Mouse (Mus musculus) left cerebral cortex, postnatal 25 days (tissue): ENCODE data around the gene Tsks. TPM values are rescaled to one million over a fixed set of nuclear protein-coding genes. Genes with fewer than 3 reads are reported as not detected.

Experiments
- DNase-seq, 2 experiments: peaks; one replicate each; pipeline ENCODE4 v3.0.0; 2022; ENCODE audit warnings: low spot score in 2 of 2, mixed read lengths in 1 of 2
- intact Hi-C: fragments of 180-260 bp; cut with DNase I; formaldehyde crosslinking; loops from one replicate; pipeline ENCODE4 v1.15.1; 2025
- total RNA-seq, 2 experiments: library from RNA; stranded (reverse); gene quantifications; 2 replicates each; pipeline ENCODE4 v1.2.3; 2021

Tsks gene
- total RNA-seq, 2 experiments from 2014 or later: 1.6 to 3.6 TPM

DNA sequence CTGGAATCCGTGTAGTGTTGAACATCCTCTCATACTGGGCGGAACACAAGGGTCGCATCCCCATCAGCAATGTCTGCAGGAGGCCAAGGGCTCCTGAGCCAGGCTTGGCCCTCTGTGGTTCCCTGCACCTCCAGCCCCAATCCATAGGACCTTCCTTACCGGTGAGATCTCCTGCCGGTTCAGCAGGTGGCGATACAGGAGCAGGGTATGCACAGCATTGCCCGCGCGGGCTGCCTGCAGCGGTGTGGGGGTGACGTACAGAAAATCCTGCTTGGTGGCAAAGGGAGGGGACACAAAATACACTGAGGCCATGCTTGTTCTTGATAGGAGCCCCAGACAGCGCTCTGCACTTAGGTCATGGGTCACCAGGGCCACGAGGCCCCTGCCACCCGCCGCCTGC, 23.6 kb downstream of the Tsks start:
- DNase-seq: no peak
- intact Hi-C loops: no loop called here

- peak; percentile 83 to 90 for DNase-seq
- intact Hi-C loops: no loop called here
Measured at GRCm38 (mm10) chr7:44970231-44970691, 27.3 kb downstream of the Tsks start.

GRCm38 (mm10) chr7:44971142-44971541, 28.1 kb downstream of the Tsks start:
- intact Hi-C loops: no loop called here
- DNase-seq: no peak

GRCm38 (mm10) chr7:44973415-44974130, 30.6 kb downstream of the Tsks start:
- intact Hi-C loops: no loop called here

DNA sequence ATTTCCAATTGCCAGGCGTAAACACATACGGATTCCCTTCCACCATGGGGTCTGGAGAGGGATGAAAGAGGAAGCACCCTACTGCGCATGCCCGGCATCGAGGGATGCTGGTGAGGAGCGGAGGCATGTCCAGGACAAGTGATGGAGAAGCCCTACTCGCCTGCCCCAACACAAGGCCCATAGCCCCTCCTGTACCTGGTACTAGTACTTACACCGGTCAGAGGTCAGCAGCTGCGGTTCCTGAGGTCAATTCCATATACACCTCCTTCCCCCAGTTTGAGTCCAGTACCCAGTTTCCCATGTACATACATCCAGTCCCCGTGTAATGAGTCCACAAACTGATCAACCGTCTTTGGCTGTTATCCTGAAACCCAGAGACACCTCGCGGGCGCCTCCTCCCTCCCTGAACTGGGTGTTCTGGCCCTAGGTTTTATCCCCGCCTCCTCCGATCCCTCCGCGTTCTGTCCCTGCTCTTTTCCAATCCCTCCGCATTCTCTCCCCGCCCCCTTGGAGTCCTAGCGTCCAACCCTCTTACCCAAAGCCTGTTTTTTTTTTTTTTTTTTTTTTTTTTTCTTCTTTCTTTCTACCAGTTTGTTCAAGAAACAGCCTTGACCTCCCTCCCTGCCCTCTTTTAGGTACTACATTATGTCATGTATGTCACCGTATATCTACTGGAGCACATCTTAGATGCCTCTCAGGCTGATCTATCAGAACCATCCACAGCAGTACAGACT, 31.5 kb downstream of the Tsks start, which contains the start of gene Cpt1c:
Gene Cpt1c, minus strand, starts transcription at position 469 of the 734 bp plus-strand sequence.
- peak; percentile 84 to 94 for DNase-seq
- intact Hi-C loops: no loop called here

More at GRCm38 (mm10) chr7:44973415-44974130, 30.6 kb downstream of the Tsks start:
- no peak for DNase-seq

- DNase-seq: peak in 1 of 2 experiments; percentile 30
- intact Hi-C loops: no loop called here
Measured at GRCm38 (mm10) chr7:44975117-44975419, 32.1 kb downstream of the Tsks start.

DNA sequence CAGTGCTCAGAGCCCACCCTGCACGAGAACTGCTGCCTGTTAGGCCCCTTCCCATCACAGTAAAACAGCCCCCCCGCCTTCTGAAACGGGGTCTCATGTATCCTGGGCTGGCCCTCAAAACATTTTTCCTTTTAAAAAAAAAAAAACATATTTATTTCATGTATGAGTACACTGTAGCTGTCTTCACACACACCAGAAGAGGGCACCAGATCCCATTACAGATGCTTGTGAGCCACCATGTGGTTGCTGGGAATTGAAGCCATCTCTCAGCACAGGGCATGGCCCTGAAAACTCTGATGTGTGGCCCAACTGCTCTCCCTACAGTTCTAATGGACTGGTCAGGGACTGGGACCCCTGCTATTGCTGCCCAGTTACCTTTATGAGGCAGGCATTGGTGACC, 35.3 kb downstream of the Tsks start:
- DNase-seq: no peak
- intact Hi-C loops: no loop called here

GRCm38 (mm10) chr7:44981539-44981938, 38.5 kb downstream of the Tsks start:
- no peak for DNase-seq
- intact Hi-C loops: no loop called here

DNA sequence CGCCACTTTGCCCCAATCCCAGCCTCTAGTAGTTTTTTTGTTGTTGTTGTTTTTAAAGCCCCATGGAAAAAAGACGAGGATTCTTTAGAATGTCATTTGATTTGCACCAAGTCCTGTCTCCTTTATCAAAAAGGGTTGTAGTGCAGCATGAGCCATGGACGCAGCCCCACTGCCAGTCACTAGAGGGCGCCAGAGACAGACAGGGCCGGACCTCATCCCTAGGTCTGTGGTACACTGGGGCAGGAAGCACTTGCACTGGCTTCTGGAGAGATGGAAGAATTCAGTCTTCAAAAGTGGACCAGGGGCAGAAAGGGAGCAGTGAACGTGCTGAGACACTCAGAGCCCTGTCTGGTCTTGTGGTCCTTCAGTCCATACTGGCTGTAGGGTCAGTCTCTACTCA, 40.1 kb downstream of the Tsks start:
- DNase-seq: peak; percentile 78 to 89
- intact Hi-C loops: no loop called here

- no peak for DNase-seq
- intact Hi-C loops: no loop called here
Measured at GRCm38 (mm10) chr7:44983944-44984832, 41.2 kb downstream of the Tsks start.

DNA sequence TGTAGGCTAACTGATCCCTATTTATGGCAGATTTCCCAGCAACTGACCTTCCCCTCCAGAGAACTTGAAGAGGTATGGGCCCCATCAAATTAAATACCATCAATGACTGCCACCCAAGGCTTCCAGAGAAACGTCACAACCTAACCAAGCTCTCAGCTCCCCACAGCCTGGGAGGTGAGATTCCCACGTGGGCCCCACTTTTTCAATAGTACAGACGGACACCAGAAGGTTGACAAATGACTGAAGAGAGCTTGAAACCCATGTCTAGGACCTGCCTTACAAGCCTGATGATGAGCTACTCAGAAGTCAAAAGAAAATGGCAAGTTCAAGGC, 41.8 kb downstream of the Tsks start:
- intact Hi-C loops: no loop called here
- no peak for DNase-seq

- peak; percentile 47 to 62 for DNase-seq
- intact Hi-C loops: no loop called here
Measured at GRCm38 (mm10) chr7:44985595-44986191, 42.7 kb downstream of the Tsks start.

DNA sequence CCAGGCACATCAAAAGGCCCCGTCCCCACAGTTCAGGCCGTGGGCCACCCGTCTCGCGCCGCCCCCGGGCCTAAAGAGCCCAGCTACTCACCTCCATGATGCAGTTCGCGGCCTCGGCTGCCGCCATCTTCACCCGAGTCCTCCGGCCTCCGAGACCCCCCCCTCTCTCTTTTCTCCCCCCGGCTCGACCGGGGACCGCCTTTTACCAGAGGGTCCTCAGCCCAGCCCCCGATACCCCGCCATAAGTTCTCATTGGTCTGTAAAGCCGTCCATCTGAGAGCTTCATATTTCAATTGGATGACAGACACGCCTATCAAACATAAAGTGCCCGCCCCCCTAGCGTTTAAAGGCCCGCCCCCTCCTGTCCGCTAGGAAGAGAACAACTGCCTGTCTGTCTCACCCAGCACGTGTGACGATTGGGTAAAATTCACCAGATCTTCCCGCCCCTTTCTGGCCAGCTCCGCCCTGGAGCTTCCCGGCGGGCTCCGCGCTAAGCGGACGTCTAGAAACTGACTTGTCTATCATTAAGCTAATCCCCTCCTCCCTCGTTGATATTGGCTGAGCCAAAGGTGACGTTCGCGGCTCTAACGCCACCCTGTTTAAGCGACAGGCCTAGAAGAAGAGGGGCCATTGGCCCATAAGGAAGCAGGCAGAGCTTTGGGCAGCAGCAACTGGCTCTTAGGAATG, 43.3 kb downstream of the Tsks start, which contains the start of gene Prmt1:
Gene Prmt1, minus strand, starts transcription at position 377 of the 687 bp plus-strand sequence.
- DNase-seq: peak; percentile 98 to 100
- intact Hi-C loops: no loop called here

GRCm38 (mm10) chr7:44986879-44987718, 44.1 kb downstream of the Tsks start:
- intact Hi-C loops: no loop called here
- peak in 1 of 2 experiments; percentile 23 for DNase-seq

GRCm38 (mm10) chr7:44996672-44997071, 53.7 kb downstream of the Tsks start:
- no peak for DNase-seq
- intact Hi-C loops: no loop called here

GRCm38 (mm10) chr7:44997231-44997939, 54.4 kb downstream of the Tsks start, which contains the start of gene Irf3:
Irf3 (plus strand) TSS chr7:44997648.
- intact Hi-C loops: no loop called here
- DNase-seq: peak; percentile 96 to 98

DNA sequence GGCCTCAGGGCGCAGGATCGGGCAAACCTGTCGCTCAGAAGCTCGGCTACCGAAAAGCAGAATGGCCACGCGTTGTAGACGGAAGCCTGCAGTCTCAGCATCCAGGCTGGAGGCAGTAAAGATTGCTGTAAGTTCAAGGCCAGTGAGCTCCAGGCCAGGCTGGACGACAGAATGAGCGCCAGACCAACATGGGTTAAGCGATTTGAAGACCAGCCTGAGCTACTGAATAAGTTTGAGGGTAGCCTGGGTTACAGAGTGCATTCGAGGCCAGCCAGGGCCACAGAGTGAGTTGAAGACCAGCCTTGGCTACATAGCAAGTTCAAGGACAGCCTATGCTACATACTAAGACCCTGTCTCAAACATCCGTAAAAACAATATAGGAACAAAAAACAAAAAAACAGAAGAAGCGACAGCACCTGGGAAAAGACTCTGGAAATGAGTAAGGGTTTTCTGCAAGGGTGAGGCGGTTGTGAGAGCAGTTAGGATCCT, 55.0 kb downstream of the Tsks start:
- intact Hi-C loops: loop anchor here (2.0 kb wide), 1 partner anchor 17 kb away; no protein-coding TSS in a partner anchor

More for the DNA sequence above, 55.0 kb downstream of the Tsks start:
- no peak for DNase-seq
